Mouse (Mus musculus) duodenum, adult 2 months (tissue): ENCODE data around the gene Pex14. TPM values are rescaled to one million over a fixed set of nuclear protein-coding genes. Genes with fewer than 3 reads are reported as not detected.

Experiments
- polyA plus RNA-seq: library from polyadenylated mRNA; depleted of rRNA; stranded (reverse); fragments of >200 nt; gene quantifications from 2 replicates; pipeline ENCODE4 v1.2.3, GENCODE M21; 2012; ENCODE audit warnings: low replicate concordance; rRNA removed

Pex14 gene
- polyA plus RNA-seq, result 48.2 and 62.9 TPM in 2 replicates

GRCm38 (mm10) chr4:149099369-149100017 lies at the start of gene Pex14:
Gene Pex14 (minus strand): TSS chr4:149099876.

GRCm38 (mm10) chr4:149136982-149137770 lies 37.5 kb upstream of the Pex14 start, which contains the start of gene Cenps:
Gene Cenps (minus strand): TSS chr4:149137629.

GRCm38 (mm10) chr4:149126663-149127062 lies 27.0 kb upstream of the Pex14 start, which contains the start of gene Cort:
Gene Cort (minus strand): TSS chr4:149126763.

GRCm38 (mm10) chr4:149103875-149104561 lies 4.3 kb upstream of the Pex14 start, which contains the start of gene Dffa:
Gene Dffa (plus strand): TSS chr4:149104146.

Other genes with a start within 250 kb of the Pex14 start
- gene Dffa, start 4.3 kb upstream of the Pex14 start, polyA plus RNA-seq, result 11.4 and 13.7 TPM in 2 replicates
- not detected in 2 replicates for gene Cort, start 26.9 kb upstream of the Pex14 start, polyA plus RNA-seq
- 0.85 and 2.1 TPM in 2 replicates for gene Cenps, start 37.8 kb upstream of the Pex14 start, polyA plus RNA-seq
- 257 and 332 TPM in 2 replicates for gene Pgd, start 66.9 kb upstream of the Pex14 start, polyA plus RNA-seq
- gene Kif1b, start 207.8 kb upstream of the Pex14 start, polyA plus RNA-seq, result 9.0 and 12.5 TPM in 2 replicates